Mouse (Mus musculus) adrenal gland, postnatal 25 days (tissue): Measurements from ENCODE around the gene Atox1. TPM values are rescaled to one million over a fixed set of nuclear protein-coding genes. Genes with fewer than 3 reads are reported as not detected.
"Not testable (repeated sequence)": the region's sequence is repeated elsewhere in the genome, so short reads cannot be mapped to it uniquely, and the experiment has no call there.

Source experiments
- DNase-seq: peaks from one replicate; pipeline ENCODE4 v3.0.0; 2021; ENCODE audit warnings: mixed read lengths
- total RNA-seq: library from RNA; stranded (reverse); gene quantifications from 2 replicates; pipeline ENCODE4 v1.2.3, GENCODE M21; 2021

Atox1 gene
- total RNA-seq, 1 experiment from 2014 or later: 356 TPM

DNA sequence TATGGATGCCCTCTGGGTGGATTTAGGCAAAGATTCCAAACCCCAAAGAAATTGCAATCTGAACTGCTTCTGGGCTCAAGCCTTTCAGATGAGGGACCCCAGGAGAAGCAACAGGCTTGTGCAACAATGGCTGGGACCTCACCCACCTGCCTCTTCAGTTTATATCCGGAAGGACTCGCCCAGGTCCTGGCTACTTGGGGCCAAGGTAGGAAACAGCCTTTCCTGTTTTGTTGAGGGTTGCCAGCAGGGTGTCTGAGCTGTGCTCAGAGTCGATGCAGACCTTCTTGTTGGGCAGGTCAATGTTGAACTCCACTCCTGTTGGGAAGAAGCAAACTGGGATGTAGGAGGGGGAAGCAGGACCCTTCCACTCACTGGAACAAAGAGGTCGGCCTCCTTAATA lies 10.7 kb downstream of the Atox1 start:
- no peak for DNase-seq

DNA sequence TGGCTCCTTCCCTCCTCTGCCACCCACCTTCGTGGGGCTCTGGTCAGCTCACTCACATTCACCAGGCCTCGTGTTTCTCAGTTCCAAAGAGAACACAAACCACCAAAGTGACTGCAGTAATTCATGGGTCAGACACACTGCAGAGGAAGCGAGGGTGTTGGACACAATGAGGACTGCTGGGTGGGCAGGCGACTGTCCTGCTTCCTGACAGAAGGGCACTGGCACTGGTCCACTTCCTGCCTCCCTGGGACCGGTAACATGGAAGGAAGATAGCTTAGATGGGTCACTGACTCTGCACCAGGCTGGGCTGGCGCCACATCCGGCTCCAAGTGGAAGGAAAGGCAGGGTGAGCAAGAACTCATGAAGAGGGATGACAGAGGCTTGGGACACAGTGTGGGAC lies 11.5 kb downstream of the Atox1 start:
- DNase-seq: peak; percentile 32

GRCm38 (mm10) chr11:55446579-55446978 lies 14.5 kb downstream of the Atox1 start:
- DNase-seq: peak; percentile 73

DNA sequence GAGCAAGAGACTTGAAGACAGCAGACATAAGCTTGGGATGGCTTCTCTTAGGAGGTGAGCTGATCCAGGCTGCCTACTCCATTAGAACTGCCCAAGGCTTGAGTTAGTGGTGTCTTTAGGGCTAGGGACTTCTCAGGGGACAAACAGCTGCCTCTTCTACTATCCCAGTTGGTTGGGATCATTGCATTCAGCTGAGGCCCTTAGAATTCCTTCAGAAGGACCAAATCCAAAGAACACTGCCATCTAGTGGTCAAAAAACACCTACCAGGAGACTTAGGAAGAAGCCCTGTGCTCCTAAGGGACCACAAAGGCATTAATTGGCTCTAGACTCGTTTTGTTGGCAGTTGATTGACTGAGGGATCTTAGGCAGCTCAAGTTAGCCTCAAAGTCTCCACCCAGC lies 16.3 kb downstream of the Atox1 start:
- no peak for DNase-seq

- DNase-seq: no peak
Measured at GRCm38 (mm10) chr11:55439718-55440117, 21.3 kb downstream of the Atox1 start.

GRCm38 (mm10) chr11:55438031-55438430 lies 23.0 kb downstream of the Atox1 start:
- no peak for DNase-seq

DNA sequence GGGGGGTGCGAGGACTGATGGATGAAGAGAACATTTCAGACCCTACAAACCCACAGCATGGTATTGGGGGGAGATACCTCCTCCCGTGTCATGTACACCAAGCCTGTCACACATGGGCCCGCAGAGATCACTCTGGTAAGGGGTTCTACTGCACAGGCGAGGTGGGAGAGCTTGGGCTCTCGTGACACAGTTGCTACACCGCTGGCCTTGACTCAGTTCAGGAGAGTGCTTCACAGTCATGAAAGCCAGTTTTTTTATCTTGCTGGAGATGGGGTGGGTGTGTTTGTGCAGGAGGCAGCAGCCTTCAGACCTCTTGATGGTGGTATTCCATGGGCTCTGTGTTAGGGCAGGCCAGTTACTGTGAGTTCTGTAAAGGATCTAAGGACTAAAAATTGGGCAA lies 24.9 kb downstream of the Atox1 start:
- no peak for DNase-seq

GRCm38 (mm10) chr11:55432981-55433380 lies 28.1 kb downstream of the Atox1 start:
- DNase-seq: no peak

- no peak for DNase-seq
Measured at GRCm38 (mm10) chr11:55429973-55430372, 31.1 kb downstream of the Atox1 start.

DNA sequence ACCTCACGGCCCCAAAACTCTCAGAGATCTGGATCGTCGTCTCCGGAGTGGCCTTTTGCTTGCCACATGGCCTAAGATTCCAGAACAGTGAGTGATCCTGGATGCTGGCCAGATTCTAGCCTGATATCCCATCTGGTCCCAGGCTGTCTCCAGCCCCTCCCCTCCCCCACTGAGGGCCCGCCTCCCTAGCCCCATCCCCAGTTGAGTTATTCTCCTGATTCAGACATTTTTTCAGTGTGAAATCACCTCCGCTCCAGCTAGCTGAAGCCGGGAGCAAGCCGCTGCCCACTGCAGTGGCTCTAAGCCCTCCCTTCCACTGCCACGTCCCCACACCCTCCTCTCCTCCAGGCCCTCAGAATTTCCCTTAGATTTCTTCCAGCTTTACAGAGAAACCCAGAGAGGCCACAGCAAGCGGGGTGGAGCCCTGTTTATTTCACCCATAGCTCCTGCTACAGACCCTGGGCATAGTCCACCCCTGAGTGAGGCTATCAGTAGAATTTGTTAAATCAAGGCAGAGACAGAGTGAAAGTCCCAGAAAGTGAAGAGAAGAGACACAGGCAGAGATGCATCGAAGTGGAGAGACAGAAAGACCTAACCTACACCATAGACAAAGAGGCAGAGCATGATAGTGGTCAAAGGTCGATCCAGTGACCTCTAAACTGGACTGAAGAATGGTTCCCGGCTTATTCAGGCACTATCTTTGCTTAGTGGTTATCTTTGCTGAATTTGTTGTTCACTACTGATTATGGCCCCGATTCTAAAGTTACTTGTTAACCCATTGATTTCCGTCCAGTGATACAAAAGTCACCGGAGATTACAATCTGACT lies 32.6 kb downstream of the Atox1 start:
- peak; percentile 96 for DNase-seq

DNA sequence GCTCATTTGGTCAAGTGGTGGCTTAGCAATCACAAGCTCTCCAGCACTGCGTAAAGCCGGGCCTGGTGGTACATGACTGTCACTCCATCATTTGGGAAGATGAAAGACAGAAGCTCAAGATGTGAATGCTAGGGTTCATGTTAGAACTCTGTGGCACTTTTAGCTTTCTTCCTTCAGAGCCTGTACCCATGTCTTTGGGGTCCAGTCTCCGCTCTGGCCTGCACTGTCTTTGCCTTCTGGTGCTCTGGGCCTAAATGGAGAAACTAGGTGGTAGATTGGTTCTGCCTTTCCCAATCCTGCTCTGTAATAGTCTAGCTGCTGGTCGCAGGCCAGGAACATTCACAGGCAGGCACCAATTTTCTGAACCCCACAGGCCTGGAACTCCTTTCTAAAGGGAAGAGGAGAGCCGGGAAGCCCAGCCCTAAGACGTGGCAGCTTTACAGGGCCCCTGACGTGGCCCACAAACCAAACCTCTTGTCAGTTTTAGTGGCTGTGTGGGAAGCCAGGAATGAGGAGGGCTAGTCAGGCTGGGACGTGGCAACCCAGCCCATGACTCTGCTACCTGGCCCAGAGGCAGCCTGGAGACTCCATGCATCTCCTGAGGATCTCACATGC lies 36.2 kb downstream of the Atox1 start:
- DNase-seq: no peak

GRCm38 (mm10) chr11:55423756-55424155 lies 37.3 kb downstream of the Atox1 start:
- DNase-seq: peak; percentile 72

GRCm38 (mm10) chr11:55422978-55423377 lies 38.1 kb downstream of the Atox1 start, which contains the start of gene Sparc:
Sparc (minus strand) TSS chr11:55423183.
- DNase-seq: no peak

DNA sequence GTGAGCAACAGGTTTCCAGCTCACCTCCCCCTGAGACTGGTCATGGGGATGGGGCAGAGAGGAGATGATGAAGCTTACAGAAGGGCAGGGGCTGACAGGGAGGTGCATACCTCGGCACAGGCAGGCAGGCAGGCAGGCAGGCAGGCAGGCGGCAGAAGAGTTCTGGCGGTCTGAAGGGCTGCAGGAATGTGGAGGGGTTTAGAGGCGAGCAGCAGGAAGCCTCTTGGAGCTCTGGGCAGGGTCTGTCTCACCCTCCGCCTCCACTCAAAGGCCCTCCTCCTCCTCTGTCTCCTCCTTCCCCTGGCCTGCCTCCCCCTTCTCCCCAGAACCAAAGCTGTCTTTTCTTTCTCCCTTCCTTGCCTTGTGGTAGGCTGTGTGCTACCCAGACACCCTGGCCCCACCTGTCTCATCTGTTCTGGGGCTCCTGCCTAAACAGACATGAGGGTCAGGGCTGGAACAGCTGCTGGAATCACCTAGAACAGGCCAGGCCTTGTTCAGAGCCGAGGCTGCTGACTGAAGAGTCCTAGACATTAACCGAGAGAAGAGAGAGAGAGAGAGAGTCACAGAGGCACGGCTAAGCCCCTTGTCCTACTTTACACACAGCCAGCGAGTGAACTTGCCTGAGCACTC lies 41.2 kb downstream of the Atox1 start:
- DNase-seq: peak; percentile 83

GRCm38 (mm10) chr11:55419296-55419677 lies 41.8 kb downstream of the Atox1 start:
- peak; percentile 51 for DNase-seq

DNA sequence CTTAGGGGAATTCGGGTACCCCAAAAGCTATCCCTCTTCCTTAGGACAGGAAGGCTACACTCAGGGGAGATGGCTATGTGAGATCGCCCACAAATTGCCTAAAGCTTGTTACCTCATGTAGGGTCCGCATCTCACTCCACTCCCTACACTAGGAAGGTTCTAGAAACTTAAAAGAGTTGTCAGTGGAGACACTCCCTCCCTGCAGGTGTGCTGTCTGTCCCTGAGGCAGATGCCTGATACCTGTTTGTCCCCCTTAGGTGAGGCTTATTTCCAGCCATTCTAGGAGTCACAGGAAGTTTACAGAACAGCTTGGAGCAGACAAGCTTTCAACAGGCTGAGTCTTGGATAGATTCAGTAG lies 42.4 kb downstream of the Atox1 start:
- DNase-seq: no peak

DNA sequence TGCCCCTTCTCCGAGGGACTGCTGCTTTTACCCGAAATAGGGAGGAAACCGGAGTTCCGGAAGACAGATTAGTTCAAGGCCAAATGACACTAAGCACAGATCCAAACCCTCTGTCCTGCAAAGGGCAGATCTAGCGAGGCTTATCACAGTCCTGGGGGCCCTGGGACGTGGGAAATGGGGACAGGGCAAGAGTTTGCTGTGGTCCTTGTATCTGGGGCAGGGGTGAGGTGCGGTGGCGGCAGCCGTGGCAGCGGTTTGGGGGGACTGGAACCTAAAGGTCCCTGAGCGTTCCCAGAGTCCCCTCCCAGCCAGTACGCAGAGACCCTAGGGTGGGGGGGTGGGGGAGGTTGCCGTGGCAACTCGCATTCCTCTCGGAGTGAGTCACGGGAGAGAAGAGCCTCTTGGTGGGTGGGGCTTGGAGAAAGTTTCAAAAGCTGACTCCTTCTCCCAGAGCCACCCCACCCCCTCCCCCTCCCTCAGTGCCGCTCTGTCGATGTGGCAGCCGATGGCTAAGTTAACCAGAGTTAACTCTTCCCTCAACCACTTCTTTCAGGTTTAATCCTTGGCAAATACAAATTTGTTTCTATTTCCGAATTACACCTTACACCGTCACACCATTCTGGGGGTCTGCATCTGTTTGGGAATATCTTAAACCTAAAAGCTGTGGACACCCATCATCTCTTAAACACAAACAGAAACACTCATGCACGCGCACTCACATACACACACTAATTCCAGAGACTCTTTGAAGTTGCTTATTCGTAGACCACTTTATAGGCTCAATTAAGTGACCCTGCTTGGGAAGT lies 42.9 kb downstream of the Atox1 start:
- peak; percentile 56 for DNase-seq

DNA sequence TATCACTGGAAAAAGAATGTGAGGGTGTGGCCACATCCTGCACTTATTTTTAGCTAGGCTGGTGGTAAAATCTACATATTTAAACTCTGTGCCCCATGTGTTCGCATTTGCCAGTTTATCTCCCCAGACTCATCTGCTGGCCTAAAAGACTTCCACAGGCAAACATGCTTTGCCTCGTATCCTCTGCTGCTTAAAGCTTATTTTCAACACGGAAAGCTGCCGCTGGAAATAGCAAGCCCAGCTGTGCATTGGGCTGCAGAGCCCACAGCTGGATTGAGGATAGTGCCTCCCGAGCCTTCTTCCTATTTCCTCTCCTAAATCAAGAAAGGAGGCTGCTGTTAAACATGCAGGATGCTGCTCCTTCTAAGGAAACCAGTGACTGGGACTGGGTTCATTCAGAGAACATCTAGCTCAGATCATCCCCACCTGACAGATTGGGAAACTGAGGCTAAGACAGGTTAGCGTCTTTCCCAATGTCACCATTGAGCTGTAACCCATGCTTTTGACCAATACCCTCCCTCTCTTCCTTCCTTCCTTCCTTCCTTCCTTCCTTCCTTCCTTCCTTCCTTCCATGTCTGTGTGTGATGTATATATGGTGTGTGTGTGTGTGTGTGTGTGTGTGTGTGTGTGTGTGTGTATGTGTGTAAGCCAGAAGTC lies 44.3 kb downstream of the Atox1 start:
- no peak for DNase-seq

- DNase-seq: not testable (repeated sequence)
Measured at GRCm38 (mm10) chr11:55415731-55416130, 45.3 kb downstream of the Atox1 start.

DNA sequence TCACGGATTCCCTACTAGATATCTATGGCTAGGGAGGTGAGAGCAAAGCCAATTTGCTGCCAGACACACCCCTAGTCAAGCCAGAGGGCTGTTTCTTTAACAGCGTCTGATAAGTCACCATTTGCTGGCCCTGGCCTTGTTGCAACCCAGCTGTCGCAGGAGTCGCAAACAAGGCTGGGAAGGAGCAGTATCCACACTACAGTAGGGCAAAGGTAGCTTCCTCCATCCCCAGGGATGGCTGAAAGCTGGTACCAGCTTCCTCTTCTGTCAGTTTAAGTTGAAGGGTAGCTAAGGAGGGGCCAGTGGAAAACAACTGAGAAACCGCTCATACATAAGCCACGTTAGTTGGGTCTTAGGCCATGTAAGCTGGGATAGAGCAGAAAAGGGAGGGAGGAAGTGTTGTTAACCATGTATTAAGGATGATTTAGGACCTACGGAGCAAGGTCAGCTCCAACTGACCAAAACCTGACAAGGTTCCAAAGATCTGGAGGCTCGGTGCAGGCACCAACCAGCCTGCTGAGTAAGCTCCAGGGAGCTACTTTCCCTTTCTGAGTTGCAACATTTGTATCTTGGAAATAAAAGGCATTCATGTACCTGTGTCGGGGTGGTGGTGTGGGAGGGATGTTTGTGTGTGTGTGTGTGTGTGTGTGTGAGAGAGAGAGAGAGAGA lies 45.9 kb downstream of the Atox1 start:
- peak; percentile 49 for DNase-seq

- DNase-seq: no peak
Measured at GRCm38 (mm10) chr11:55414314-55414713, 46.7 kb downstream of the Atox1 start.

- DNase-seq: no peak
Measured at GRCm38 (mm10) chr11:55413416-55413796, 47.6 kb downstream of the Atox1 start.
